Mouse (Mus musculus) megakaryocyte, adult 5-6 weeks (primary cell): ENCODE results near the gene Mipol1. TPM values are rescaled to one million over a fixed set of nuclear protein-coding genes. Genes with fewer than 3 reads are reported as not detected.

ENCODE experiments used
- ATAC-seq: 2 replicates; pipeline ENCODE4 v1.8.0; 2016; ENCODE audit warnings: mild to moderate bottlenecking, inconsistent platforms; ENCODE audit not compliant: poor library complexity, severe bottlenecking
- total RNA-seq, 2 experiments: library from RNA; stranded (forward) in 1 of 2; stranded (reverse) in 1 of 2; fragments of 153-499, 151-499 nt in 1 of 2; fragments of 221-1000, 200-1000 nt in 1 of 2; gene quantifications; 2 replicates each; pipeline versions ENCODE4 v1.2.3 to v1.2.4; 2015 to 2017

Mipol1 gene
- total RNA-seq, 2 experiments from 2014 or later = 2.1 to 4.5 TPM

- no peak for ATAC-seq
Observed at GRCm38 (mm10) chr12:57511127-57511526, 280.9 kb downstream of the Mipol1 start.

- no peak for ATAC-seq
Observed at GRCm38 (mm10) chr12:57511560-57511959, 281.3 kb downstream of the Mipol1 start.

DNA sequence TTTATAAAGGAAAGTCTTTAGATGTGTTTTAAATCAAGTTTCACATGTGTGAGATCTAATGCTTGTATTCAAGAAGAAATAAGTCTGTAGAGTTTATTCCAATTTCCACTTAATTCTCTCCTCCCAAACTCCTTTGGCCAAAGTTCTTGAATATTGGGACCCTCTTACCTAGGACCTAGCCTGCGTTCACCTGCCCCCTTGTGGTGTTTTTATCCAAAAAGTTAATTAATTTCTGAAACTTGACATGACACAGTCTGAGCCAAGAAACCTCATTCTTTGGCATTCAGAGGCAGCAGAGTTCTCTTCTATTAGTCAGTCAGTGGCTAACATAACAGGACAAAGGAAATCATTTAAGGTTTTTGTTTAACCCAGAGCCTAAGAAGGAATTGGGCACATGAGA lies 284.3 kb downstream of the Mipol1 start:
- ATAC-seq = no peak

DNA sequence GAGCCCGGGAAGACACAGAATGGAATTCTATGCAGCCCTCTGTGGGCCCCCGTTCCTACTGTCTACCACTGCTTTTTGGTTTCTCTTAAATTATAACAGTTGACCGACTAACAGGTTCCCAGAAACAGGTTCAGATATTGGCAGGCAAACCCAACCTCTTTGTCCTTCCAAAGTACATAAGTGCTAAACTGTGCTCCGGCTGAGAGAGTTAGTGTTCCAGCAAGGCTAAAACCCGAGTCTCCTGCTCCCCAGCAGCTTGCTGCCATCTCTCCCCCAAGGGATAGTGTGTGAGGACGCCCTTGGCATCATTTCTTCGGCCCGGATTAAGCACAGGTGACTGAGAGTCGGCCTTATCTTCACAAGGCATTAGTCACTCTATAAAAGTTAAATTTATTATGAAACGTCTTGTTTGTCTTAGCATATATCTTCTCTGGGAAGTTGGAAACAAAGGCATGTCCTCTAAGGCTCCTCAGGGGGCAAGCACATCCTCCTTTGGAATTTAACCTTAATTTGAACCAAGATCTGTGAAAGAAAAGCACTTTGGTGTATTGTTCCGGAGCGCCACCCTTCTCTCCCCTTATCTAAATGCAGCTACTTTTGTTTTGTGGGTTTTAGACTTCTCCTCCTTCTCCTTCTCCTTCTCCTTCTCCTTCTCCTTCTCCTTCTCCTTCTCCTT lies 285.6 kb downstream of the Mipol1 start:
- no peak for ATAC-seq

DNA sequence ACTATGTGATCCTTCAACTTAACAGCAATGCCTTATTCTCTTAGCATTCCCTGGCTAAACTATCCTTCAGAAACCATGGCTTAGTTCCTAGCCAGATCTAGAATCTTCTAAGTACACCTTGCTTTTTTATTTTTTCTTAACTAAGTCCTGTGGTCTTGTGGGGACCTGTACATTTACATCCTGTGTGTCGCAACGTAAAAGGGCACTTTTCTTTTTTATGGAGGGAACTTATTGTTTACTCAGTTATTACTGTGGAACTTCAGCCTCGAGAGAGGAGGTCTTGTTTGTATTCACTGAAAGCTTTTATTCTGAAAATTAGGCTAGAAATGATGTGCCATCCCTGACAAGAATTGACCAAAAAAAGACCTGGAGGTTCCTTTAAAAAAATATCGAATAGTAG lies 298.1 kb downstream of the Mipol1 start:
- ATAC-seq = no peak

- ATAC-seq = no peak
Observed at GRCm38 (mm10) chr12:57530474-57530873, 300.2 kb downstream of the Mipol1 start.

DNA sequence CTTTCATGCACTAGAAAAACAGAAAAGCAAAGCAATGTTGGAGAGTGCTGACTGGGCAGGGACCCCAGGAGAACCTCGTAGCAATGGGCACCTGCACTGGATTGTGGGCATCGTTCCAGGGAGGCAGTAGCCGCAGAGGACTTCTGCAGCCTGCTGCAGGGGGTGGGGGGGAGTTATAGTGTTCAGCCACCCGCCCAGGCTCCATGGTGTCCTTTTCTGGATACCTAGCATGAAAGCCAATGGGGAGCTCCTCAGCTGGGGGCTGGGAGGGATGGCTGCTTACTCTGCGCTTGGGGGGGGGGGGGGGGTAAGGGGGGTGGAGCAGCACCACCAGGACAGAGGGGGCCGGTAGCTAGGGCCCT lies 304.3 kb downstream of the Mipol1 start:
- no peak for ATAC-seq

GRCm38 (mm10) chr12:57534879-57535611 lies 304.8 kb downstream of the Mipol1 start:
- ATAC-seq = no peak

GRCm38 (mm10) chr12:57536056-57536908 lies 306.1 kb downstream of the Mipol1 start:
- ATAC-seq = no peak

DNA sequence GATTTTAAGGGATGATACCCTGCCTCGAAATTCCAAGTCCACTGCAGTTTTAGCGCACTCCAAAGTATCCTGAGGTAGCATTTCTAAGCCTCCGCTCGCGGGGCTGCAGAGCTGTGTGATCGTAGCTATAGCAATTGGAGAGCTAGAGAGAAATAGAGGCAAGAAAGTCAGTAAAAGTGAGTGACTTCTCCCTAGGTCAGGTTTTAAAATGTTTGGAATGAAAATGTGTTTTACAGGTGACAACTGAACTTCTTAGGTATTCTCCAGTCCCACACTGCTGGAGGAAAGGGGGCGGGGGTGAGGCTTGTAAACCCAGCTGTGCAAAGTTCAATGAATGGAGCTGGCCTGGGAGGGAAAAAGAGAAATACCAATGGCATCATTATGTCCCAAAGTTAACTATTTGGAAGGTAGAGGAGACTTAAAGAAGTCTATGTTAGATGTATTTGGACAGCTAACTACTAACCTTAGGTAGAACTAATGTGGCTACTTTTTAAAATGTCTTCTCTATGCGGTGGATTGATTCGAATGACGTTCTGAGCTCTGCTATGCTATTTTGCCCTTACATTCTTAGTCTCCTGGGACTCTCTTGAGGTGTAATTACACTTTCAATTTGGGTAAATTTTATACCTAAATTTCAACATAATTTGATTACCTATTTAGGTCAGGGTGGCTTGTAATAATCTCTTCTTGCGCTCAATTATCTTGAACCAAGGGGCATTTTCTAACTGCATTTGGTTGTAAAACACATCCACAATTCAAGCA lies 306.9 kb downstream of the Mipol1 start:
- no peak for ATAC-seq

- ATAC-seq = no peak
Observed at GRCm38 (mm10) chr12:57537791-57538587, 307.8 kb downstream of the Mipol1 start.

DNA sequence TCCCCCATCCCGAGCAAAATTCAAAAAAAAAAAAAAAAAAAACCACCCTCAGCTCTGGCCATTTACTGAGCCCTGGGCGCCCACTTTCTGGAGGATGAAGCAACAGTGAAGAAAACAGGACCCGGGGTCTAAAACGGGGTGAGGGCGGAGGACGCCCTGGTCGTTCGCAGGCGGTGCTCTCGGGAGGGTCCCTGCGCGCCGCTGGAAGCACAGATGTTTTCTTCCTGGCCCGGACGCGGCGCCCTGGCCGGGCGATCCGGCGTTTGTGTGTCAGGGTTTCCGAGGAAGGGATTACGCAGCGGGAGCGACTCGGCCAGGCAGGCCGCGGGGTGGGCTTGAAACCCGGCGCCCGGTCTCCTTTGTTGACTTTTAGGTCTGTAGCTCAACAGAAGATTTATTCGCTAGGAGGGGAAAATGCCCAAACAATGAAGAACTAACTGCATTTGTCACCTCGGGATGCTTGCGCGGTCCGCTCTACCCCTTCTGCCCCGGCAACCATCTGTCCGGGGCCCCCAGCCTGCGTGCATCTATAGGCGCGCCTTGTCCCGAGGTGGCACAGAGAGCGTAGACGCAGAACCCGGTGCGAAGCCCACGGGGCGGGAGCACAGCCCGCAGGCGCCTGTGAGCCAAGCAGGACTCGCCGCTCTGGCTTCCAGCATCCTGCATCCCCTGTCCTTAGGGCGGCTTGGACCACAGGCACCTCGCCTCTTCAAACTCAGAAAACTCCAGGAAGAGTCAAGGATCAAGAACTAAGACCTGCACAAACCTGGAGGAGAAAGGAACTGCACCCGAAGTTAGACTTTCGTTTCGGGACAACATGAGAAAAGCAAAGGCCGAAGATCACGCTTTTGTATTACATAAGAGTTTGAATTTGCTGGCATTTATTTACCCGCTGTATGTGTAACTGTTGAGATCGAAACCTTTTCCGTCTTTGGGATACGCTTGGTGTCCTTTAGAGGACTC lies 308.6 kb downstream of the Mipol1 start:
- no peak for ATAC-seq

- ATAC-seq = no peak
Observed at GRCm38 (mm10) chr12:57539551-57539985, 309.3 kb downstream of the Mipol1 start.

DNA sequence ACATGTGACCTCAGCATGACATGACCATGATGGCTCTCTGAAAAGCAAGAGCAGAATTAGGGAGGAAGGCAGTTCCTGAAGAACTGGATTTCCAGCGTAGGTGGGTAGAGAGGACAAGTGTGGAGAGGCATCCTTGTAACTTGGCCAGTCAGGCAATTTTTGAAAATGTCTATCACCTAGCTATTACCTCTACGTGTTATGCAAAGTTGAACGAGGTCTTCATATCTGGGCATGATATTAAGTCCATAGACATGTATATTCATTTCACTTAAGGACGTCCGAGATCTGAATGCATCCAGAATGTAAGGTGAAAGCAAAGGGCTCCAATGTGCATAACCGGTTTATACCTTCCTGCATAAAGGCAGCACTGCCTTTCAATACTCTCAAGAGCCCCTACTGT lies 310.9 kb downstream of the Mipol1 start:
- ATAC-seq = no peak

GRCm38 (mm10) chr12:57541931-57542745 lies 311.9 kb downstream of the Mipol1 start:
- ATAC-seq = no peak

- no peak for ATAC-seq
Observed at GRCm38 (mm10) chr12:57542746-57543626, 312.8 kb downstream of the Mipol1 start.

GRCm38 (mm10) chr12:57543627-57543991 lies 313.4 kb downstream of the Mipol1 start:
- ATAC-seq = no peak
